Mouse (Mus musculus) intestine, embryonic 15.5 days (tissue): ENCODE data around the gene Thap2. TPM values are rescaled to one million over a fixed set of nuclear protein-coding genes. Genes with fewer than 3 reads are reported as not detected.

Experiments
- ATAC-seq: fragments of 200-750 bp; cut with Nextera tagmentation; 2 replicates; pipeline ENCODE4 v1.8.0; 2017; ENCODE audit warnings: moderate TSS enrichment, moderate library complexity
- H3K27ac ChIP-seq: fragments of 300-500 bp; sonication (generic); 2 replicates; pipeline ENCODE4 v1.5.1; 2015; ENCODE audit warnings: mild to moderate bottlenecking, inconsistent platforms
- H3K27me3 ChIP-seq: fragments of 300-500 bp; sonication (generic); replicated peaks from 2 replicates; pipeline ENCODE4 v1.6.1; 2015; ENCODE audit warnings: inconsistent platforms
- H3K36me3 ChIP-seq: fragments of 300-500 bp; sonication (generic); 2 replicates; pipeline ENCODE4 v1.6.1; 2015; ENCODE audit warnings: inconsistent platforms
- H3K4me1 ChIP-seq: fragments of 300-500 bp; sonication (generic); replicated peaks from 2 replicates; pipeline ENCODE4 v1.6.1; 2015; ENCODE audit warnings: inconsistent platforms
- H3K4me2 ChIP-seq: fragments of 300-500 bp; sonication (generic); replicated peaks from 2 replicates; pipeline ENCODE4 v1.6.1; 2015; ENCODE audit warnings: mild to moderate bottlenecking, inconsistent platforms
- H3K4me3 ChIP-seq: fragments of 300-500 bp; sonication (generic); replicated peaks from 2 replicates; pipeline ENCODE4 v1.5.1; 2015; ENCODE audit warnings: inconsistent platforms
- H3K9ac ChIP-seq: fragments of 300-500 bp; sonication (generic); 2 replicates; pipeline ENCODE4 v1.6.1; 2015; ENCODE audit warnings: inconsistent platforms
- H3K9me3 ChIP-seq: fragments of 300-500 bp; sonication (generic); 2 replicates; pipeline ENCODE4 v1.6.1; 2016; ENCODE audit warnings: inconsistent platforms
- whole genome bisulfite sequencing: fragments of 180-500 bp; shearing (Covaris S2); methylation state at CpG from one replicate; pipeline ENCODE4 v1.1.7; 2015; 5-methylcytosine and 5-hydroxymethylcytosine counted together
- polyA plus RNA-seq: library from polyadenylated mRNA; unstranded; fragments of >200 nt; fragmentation: Nextera tagmentation; extraction: Ambion mirVana; gene quantifications from 2 replicates; pipeline ENCODE4 v1.2.1, GENCODE M21; 2015

Thap2 gene
- polyA plus RNA-seq, 1 experiment from 2014 or later: 22.2 TPM

GRCm38 (mm10) chr10:115349509-115349908 is 34.7 kb downstream of the Thap2 start:
- H3K27me3 ChIP-seq: no peaks in the 10 kb centered on the region
- H3K4me2 ChIP-seq: no peak overlapping the region
- no peak overlapping the region for H3K27ac ChIP-seq
- no peaks in the 10 kb centered on the region for H3K36me3 ChIP-seq
- H3K4me1 ChIP-seq: no peaks in the 10 kb centered on the region
- 66% methylated on average over 7 of the region's 7 CpGs for WGBS
- no peak overlapping the region for H3K9ac ChIP-seq
- H3K4me3 ChIP-seq: no peak overlapping the region
- ATAC-seq: peak; percentile 74
- H3K9me3 ChIP-seq: no peaks in the 10 kb centered on the region

- WGBS: 80% methylated on average over 10 of the region's 10 CpGs
- peak; percentile 65; the same call in 1 of the 2 replicates for ATAC-seq
- no peaks in the 10 kb centered on the region for H3K9me3 ChIP-seq
Observed at GRCm38 (mm10) chr10:115349029-115349428, 35.2 kb downstream of the Thap2 start.

GRCm38 (mm10) chr10:115348131-115348530 is 36.1 kb downstream of the Thap2 start:
- H3K36me3 ChIP-seq: no peaks in the 10 kb centered on the region

More at GRCm38 (mm10) chr10:115349029-115349428, 35.2 kb downstream of the Thap2 start:
- no peaks in the 10 kb centered on the region for H3K36me3 ChIP-seq
- no peak overlapping the region for H3K9ac ChIP-seq
- H3K4me3 ChIP-seq: no peak overlapping the region
- H3K27me3 ChIP-seq: no peaks in the 10 kb centered on the region
- H3K27ac ChIP-seq: no peak overlapping the region
- no peak overlapping the region for H3K4me2 ChIP-seq
- H3K4me1 ChIP-seq: no peaks in the 10 kb centered on the region

GRCm38 (mm10) chr10:115346444-115346843 is 37.8 kb downstream of the Thap2 start:
- Histone ChIP-seq H3K4me2 (no peak overlapping the region), H3K4me1 (no peaks in the 10 kb centered on the region), H3K4me3 (no peak overlapping the region), H3K27me3 (no peaks in the 10 kb centered on the region), H3K9ac (no peak overlapping the region), H3K9me3 (no peaks in the 10 kb centered on the region), H3K36me3 (0 out of 2 replicates have a peak, but pooled peaks cover 3% of the 10 kb centered on the region), H3K27ac (no peak overlapping the region)
- ATAC-seq: no peak

More at GRCm38 (mm10) chr10:115348131-115348530, 36.1 kb downstream of the Thap2 start:
- no peaks in the 10 kb centered on the region for H3K4me1 ChIP-seq
- H3K27ac ChIP-seq: no peak overlapping the region
- H3K4me3 ChIP-seq: no peak overlapping the region
- WGBS: 56% methylated on average over 6 of the region's 6 CpGs
- H3K9ac ChIP-seq: no peak overlapping the region
- no peaks in the 10 kb centered on the region for H3K9me3 ChIP-seq
- no peak for ATAC-seq
- H3K4me2 ChIP-seq: no peak overlapping the region
- no peaks in the 10 kb centered on the region for H3K27me3 ChIP-seq

GRCm38 (mm10) chr10:115342771-115343425 is 41.3 kb downstream of the Thap2 start:
- 86% methylated on average over 4 of the region's 4 CpGs for WGBS
- H3K9ac ChIP-seq: no peak overlapping the region
- no peaks in the 10 kb centered on the region for H3K27me3 ChIP-seq
- ATAC-seq: no peak
- no peaks in the 10 kb centered on the region for H3K4me1 ChIP-seq
- H3K9me3 ChIP-seq: no peaks in the 10 kb centered on the region
- no peak overlapping the region for H3K4me3 ChIP-seq
- no peak overlapping the region for H3K4me2 ChIP-seq
- H3K27ac ChIP-seq: no peak overlapping the region
- 0 out of 2 replicates have a peak, but pooled peaks cover 3% of the 10 kb centered on the region for H3K36me3 ChIP-seq

GRCm38 (mm10) chr10:115339820-115340328 is 44.4 kb downstream of the Thap2 start:
- WGBS: 92% methylated on average over 7 of the region's 7 CpGs
- no peak for ATAC-seq
- Histone ChIP-seq H3K27me3 (no peaks in the 10 kb centered on the region), H3K27ac (no peak overlapping the region), H3K36me3 (0 out of 2 replicates have a peak, but pooled peaks cover 3% of the 10 kb centered on the region), H3K9me3 (no peaks in the 10 kb centered on the region), H3K4me1 (no peaks in the 10 kb centered on the region), H3K4me2 (no peak overlapping the region), H3K9ac (no peak overlapping the region), H3K4me3 (no peak overlapping the region)

- ATAC-seq: no peak
- Histone ChIP-seq H3K27me3 (no peaks in the 10 kb centered on the region), H3K4me2 (no peak overlapping the region), H3K9me3 (no peaks in the 10 kb centered on the region), H3K9ac (no peak overlapping the region), H3K36me3 (no peaks in the 10 kb centered on the region), H3K4me3 (no peak overlapping the region), H3K4me1 (no peaks in the 10 kb centered on the region), H3K27ac (no peak overlapping the region)
- WGBS: 88% methylated on average over 4 of the region's 4 CpGs
Observed at GRCm38 (mm10) chr10:115336901-115337300, 47.3 kb downstream of the Thap2 start.

- H3K9me3 ChIP-seq: no peaks in the 10 kb centered on the region
- H3K27me3 ChIP-seq: no peaks in the 10 kb centered on the region
- H3K27ac ChIP-seq: no peak overlapping the region
- no peaks in the 10 kb centered on the region for H3K36me3 ChIP-seq
- no peak for ATAC-seq
- 74% methylated on average over 9 of the region's 9 CpGs for WGBS
- H3K4me1 ChIP-seq: no peaks in the 10 kb centered on the region
- H3K4me3 ChIP-seq: no peak overlapping the region
- no peak overlapping the region for H3K4me2 ChIP-seq
- H3K9ac ChIP-seq: no peak overlapping the region
Observed at GRCm38 (mm10) chr10:115333528-115333927, 50.7 kb downstream of the Thap2 start.

- Histone ChIP-seq H3K9ac (no peak overlapping the region), H3K27me3 (no peaks in the 10 kb centered on the region), H3K4me1 (no peaks in the 10 kb centered on the region), H3K9me3 (no peaks in the 10 kb centered on the region), H3K4me2 (no peak overlapping the region), H3K36me3 (no peaks in the 10 kb centered on the region), H3K27ac (no peak overlapping the region), H3K4me3 (no peak overlapping the region)
- WGBS: 89% methylated on average over 4 of the region's 4 CpGs
- no peak for ATAC-seq
Observed at GRCm38 (mm10) chr10:115332997-115333396, 51.2 kb downstream of the Thap2 start.

GRCm38 (mm10) chr10:115332420-115332952 is 51.8 kb downstream of the Thap2 start:
- H3K4me3 ChIP-seq: no peak overlapping the region
- 82% methylated on average over 8 of the region's 8 CpGs for WGBS
- no peaks in the 10 kb centered on the region for H3K4me1 ChIP-seq
- no peaks in the 10 kb centered on the region for H3K36me3 ChIP-seq
- H3K9ac ChIP-seq: no peak overlapping the region
- H3K4me2 ChIP-seq: no peak overlapping the region
- H3K9me3 ChIP-seq: no peaks in the 10 kb centered on the region
- H3K27ac ChIP-seq: no peak overlapping the region
- no peaks in the 10 kb centered on the region for H3K27me3 ChIP-seq
- no peak for ATAC-seq

- Histone ChIP-seq H3K4me3 (no peak overlapping the region), H3K9me3 (no peaks in the 10 kb centered on the region), H3K36me3 (no peaks in the 10 kb centered on the region), H3K4me1 (no peaks in the 10 kb centered on the region), H3K27me3 (no peaks in the 10 kb centered on the region), H3K27ac (no peak overlapping the region), H3K9ac (no peak overlapping the region), H3K4me2 (no peak overlapping the region)
- no peak for ATAC-seq
- WGBS: 78% methylated on average over 3 of the region's 3 CpGs
Observed at GRCm38 (mm10) chr10:115329010-115329530, 55.2 kb downstream of the Thap2 start.

GRCm38 (mm10) chr10:115328514-115328913 is 55.7 kb downstream of the Thap2 start:
- Histone ChIP-seq H3K36me3 (no peaks in the 10 kb centered on the region), H3K4me2 (no peak overlapping the region), H3K4me3 (no peak overlapping the region), H3K4me1 (no peaks in the 10 kb centered on the region), H3K27me3 (no peaks in the 10 kb centered on the region), H3K27ac (no peak overlapping the region), H3K9me3 (no peaks in the 10 kb centered on the region), H3K9ac (no peak overlapping the region)
- 70% methylated on average over 6 of the region's 6 CpGs for WGBS
- no peak for ATAC-seq
